Mouse (Mus musculus): Measurements from ENCODE around the gene Socs5.

Gene Socs5

DNA sequence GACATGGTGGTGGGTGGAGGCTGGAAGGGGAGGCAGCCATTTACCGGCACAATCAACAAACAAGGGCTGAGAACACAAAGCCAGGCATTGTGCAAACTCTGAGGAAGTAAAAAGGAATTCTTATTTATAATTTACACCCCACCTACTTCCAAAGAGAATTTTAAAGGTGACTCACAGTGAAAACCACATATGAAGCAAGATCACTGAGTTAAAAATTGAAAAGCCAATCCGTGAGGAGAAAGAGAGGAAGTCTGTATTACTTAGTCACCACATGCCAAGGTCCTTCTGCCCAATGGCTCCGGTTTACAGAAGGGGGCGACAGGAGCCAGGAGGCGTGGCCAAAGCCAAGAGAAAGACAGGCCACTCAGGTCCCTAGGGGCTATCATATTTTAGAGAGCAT lies 62.9 kb downstream of the Socs5 start:
- no peak for DNase-seq

DNA sequence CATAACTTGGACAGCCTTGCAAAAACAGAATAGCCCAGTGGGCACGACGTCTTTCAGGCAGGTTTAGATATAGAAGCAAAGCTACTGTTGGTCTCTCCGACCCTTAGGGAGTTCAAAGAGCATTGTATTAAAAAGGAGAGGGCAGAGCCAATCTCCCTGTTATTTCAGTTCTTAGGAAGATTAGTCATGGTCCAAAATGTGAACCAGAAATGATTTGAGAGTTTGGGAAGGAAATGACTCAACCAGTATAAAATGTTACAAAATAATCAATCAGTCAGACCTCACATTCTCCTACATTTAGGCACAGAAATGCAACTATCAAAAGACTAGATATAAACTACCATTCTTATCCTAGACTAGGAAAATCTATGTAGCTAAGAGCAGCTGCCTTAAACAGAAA lies 64.6 kb downstream of the Socs5 start:
- DNase-seq, result no peak

- no peak for DNase-seq
Observed at GRCm38 (mm10) chr17:87173966-87174365, 66.5 kb downstream of the Socs5 start.

- no peak for DNase-seq
Observed at GRCm38 (mm10) chr17:87174651-87175331, 67.3 kb downstream of the Socs5 start.

DNA sequence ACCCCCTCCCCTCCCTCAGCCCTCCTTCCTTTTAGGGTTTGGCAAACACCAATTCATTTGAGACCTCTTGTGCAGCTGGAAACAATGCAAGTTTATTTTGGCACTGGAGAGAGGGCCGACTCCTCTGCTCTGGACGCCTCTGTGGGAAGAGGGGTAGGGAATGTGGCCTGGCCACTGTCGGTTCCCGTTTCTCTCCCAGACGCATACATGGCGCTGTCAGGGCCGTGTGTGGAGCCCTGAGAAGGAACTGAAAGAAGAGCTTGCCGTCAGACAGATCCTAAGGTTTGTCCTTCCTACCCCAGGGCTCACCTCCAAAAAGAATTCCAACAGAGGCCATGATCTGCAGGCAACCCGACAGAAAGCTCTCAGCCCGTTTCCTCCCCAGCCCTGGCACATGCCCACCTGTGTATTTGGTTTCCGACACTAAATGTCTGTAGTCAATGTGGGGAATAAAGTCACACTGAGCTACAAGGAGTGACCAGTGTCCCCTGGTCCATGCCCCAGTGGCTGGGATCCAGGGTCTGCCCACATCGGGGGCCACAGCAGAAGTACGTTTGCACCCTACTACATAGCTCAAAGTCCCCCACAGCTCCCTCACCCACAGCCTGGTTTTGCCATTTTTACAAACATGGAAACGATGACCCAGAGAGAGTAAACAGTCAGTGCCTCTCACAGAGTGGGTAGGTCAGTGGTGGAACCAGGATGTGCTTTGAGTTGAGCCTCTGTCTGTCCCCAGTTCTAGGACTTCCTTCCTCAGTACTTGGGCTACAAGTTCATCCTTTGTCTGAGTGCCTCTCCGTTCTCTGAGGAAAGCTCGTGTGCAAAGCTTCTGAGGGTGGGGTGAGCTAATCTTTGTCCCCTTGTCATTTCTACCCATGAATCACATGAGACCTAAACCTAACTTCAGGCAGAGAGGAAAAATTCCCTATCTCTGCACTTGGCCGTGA lies 68.9 kb downstream of the Socs5 start:
- DNase-seq, result no peak

- DNase-seq, result no peak
Observed at GRCm38 (mm10) chr17:87178596-87179590, 71.4 kb downstream of the Socs5 start.

GRCm38 (mm10) chr17:87179939-87180550 lies 72.6 kb downstream of the Socs5 start:
- DNase-seq, result no peak

DNA sequence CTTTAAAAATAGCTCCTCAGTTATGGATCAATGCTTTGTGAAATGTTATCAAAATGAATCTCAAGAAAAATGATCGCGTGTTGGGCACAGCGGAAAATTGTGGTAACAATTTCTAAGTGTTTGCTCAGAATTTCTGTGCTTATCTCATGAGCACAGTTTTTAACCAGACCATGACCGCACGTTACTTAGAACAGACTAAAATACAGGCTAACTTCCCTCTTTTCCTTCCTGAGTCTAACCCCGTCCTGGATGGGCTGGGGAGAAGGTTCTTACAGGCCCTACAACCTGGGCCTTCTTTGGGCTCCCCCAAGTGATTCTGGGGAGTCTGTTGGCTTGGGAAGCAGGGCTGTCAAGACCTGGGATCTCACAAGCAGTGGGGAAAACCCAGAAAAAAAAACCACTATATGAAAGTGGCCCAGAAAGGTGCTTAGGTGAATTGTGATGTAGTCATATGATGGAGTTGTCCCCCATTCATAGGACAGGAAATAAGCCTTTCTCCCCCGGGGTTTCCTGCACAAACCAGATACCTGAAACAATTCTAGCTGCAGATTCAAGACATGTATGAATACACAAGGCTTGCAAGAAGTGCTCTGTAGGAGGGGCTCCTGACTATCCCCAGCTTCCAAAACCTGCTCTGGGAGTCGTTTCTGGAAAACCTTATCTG lies 74.3 kb downstream of the Socs5 start:
- peak; percentile 22 to 26 for DNase-seq

DNA sequence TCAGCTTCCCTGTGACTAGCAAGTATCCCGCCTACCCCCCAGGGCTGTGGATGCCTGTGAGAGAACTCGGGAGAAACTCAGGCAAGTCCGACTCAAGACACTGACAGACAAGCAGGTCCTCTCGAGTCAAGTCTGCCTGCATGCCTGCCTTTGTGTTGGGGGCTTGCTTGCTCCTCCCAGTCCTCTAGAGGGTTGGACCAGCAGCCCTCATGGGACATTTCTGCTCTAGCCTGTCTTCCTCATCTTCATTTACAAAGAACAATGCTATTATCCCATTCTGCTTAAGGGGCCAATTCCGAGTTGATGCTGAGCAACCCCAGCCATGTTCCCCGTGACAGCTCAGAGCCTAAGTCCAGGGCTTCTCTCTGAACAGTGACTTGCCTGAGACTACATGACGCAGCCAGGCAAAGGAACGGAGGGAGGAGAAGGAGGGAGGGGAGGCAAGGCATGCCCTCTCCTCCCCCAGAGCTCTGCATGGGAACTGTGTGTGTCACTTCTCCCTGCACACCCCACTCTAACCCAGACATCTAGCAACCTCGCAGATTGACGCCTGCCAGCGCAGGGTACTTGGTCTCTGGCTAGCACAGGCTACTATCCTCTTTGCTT lies 78.1 kb downstream of the Socs5 start:
- no peak for DNase-seq

GRCm38 (mm10) chr17:87187005-87187404 lies 79.5 kb downstream of the Socs5 start:
- DNase-seq, result no peak
